In the genomic region with DNA sequence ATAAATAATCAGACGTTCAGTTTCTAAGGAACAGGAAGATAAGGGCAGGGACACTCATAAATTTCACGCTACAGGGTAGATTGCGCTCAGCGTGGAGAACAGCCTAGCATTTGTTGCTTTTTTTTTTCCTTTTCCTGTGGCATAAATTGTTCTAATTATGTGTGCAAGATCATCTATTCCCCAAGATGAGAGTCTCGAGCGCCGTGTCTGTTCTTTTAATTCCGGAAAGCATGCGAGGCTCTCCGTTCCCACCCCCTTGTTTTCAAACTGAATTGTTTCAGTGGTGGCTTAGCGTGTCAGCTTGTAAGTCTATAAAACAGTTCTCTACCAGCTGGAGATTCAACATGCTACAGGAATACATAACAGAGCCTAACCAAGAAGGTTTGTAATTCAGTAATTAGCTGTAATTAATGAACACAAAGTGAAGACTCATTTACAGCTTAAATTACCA, we compare ENCODE assay signal across 14 mouse cellular contexts.
DNase-seq lines count a peak whose midpoint lies in the region; ATAC-seq lines count a peak whose summit lies in the region.
"Had no signal": no experiment of that assay in that cellular context is flagged by ENCODE, and none has a peak within 500 bp of the region (broad histone marks: within the 10 kb centered on the region; RNA-seq: fewer than 3 reads in every experiment).

No protein-coding gene starts in this region.

- ATAC-seq in hindbrain, embryonic 13.5 days (ENCODE audit: low FRiP score) = peak; percentile 57; the same call in 1 of the 2 replicates
- ATAC-seq in hindbrain, embryonic 11.5 days (ENCODE audit: low FRiP score) = no peak
- no peak for ATAC-seq in kidney, embryonic 16.5 days (ENCODE audit: low FRiP score, low TSS enrichment)
- ATAC-seq in neural tube, embryonic 15.5 days (ENCODE audit: low FRiP score) = peak; percentile 70
- no peak for ATAC-seq in megakaryocyte, adult 5-6 weeks (ENCODE audit: poor library complexity, severe bottlenecking)
- no peak for ATAC-seq in heart, embryonic 11.5 days (replicated peaks; ENCODE audit: insufficient number of reproducible peaks, low FRiP score, low TSS enrichment)

- H3K27ac ChIP-seq in hindbrain, embryonic 13.5 days = peak overlapping the region; percentile 81
- no peak overlapping the region for H3K27ac ChIP-seq in hindbrain, embryonic 11.5 days (ENCODE audit: low read depth, low read length)
- peak overlapping the region; percentile 69; the same call in 1 of the 2 replicates for H3K27ac ChIP-seq in kidney, embryonic 16.5 days (ENCODE audit: low read length)
- H3K27ac ChIP-seq in neural tube, embryonic 15.5 days (replicated peaks) = peak overlapping the region; percentile 45
- H3K27ac ChIP-seq in heart, embryonic 11.5 days (ENCODE audit: low read depth, low read length) = no peak overlapping the region
- H3K27ac ChIP-seq: layer of hippocampus, adult 2 months; limb, embryonic 10.5 days had no signal

- peaks cover 3% of the 10 kb centered on the region; the same call in 1 of the 2 replicates for H3K27me3 ChIP-seq in hindbrain, embryonic 13.5 days
- H3K27me3 ChIP-seq in hindbrain, embryonic 11.5 days (ENCODE audit: control insufficient read depth, insufficient read depth, low read length) = no peaks in the 10 kb centered on the region
- no peaks in the 10 kb centered on the region for H3K27me3 ChIP-seq in kidney, embryonic 16.5 days (ENCODE audit: insufficient read depth, low read length)
- H3K27me3 ChIP-seq in neural tube, embryonic 15.5 days (replicated peaks) = no peaks in the 10 kb centered on the region
- H3K27me3 ChIP-seq in heart, embryonic 11.5 days (ENCODE audit: control insufficient read depth, insufficient read depth, low read length) = no peaks in the 10 kb centered on the region

- no peak for DNase-seq in hindbrain, embryonic 11.5 days (ENCODE audit: low spot score)
- peak; percentile 38 for DNase-seq in ovary, adult 18-20 months (ENCODE audit: low spot score)
- DNase-seq in ovary, postnatal 10 days (ENCODE audit: low spot score) = no peak
- DNase-seq: adrenal gland, adult 8-10 months; cerebellum, adult 11 months; embryo, embryonic 11 days; heart, postnatal 36 days had no signal

- peaks cover 35% of the 10 kb centered on the region for H3K4me1 ChIP-seq in hindbrain, embryonic 13.5 days (replicated peaks)
- no peaks in the 10 kb centered on the region for H3K4me1 ChIP-seq in hindbrain, embryonic 11.5 days (replicated peaks; ENCODE audit: control insufficient read depth, insufficient read depth, low read length)
- peaks cover 44% of the 10 kb centered on the region for H3K4me1 ChIP-seq in kidney, embryonic 16.5 days (ENCODE audit: insufficient read depth, low read length)
- H3K4me1 ChIP-seq in neural tube, embryonic 15.5 days = peaks cover 34% of the 10 kb centered on the region
- H3K4me1 ChIP-seq in heart, embryonic 11.5 days (ENCODE audit: control insufficient read depth, insufficient read depth, low read length) = no peaks in the 10 kb centered on the region

- no peaks in the 10 kb centered on the region for H3K36me3 ChIP-seq in hindbrain, embryonic 13.5 days
- H3K36me3 ChIP-seq in hindbrain, embryonic 11.5 days (ENCODE audit: control insufficient read depth, insufficient read depth, low read length) = no peaks in the 10 kb centered on the region
- H3K36me3 ChIP-seq in kidney, embryonic 16.5 days (ENCODE audit: insufficient read depth, low read length) = no peaks in the 10 kb centered on the region
- H3K36me3 ChIP-seq in neural tube, embryonic 15.5 days = no peaks in the 10 kb centered on the region
- no peaks in the 10 kb centered on the region for H3K36me3 ChIP-seq in heart, embryonic 11.5 days (ENCODE audit: control insufficient read depth, insufficient read depth, low read length)
- H3K36me3 ChIP-seq: limb, embryonic 10.5 days had no signal

- H3K9ac ChIP-seq in hindbrain, embryonic 13.5 days = no peak overlapping the region
- H3K9ac ChIP-seq in hindbrain, embryonic 11.5 days (ENCODE audit: low read depth, low read length) = no peak overlapping the region
- no peak overlapping the region for H3K9ac ChIP-seq in kidney, embryonic 16.5 days (replicated peaks; ENCODE audit: low read length)
- no peak overlapping the region for H3K9ac ChIP-seq in neural tube, embryonic 15.5 days (replicated peaks)
- no peak overlapping the region for H3K9ac ChIP-seq in heart, embryonic 11.5 days (ENCODE audit: low read depth, low read length)

- no peak overlapping the region for H3K4me3 ChIP-seq in hindbrain, embryonic 13.5 days
- H3K4me3 ChIP-seq in hindbrain, embryonic 11.5 days (ENCODE audit: low read depth, low read length) = no peak overlapping the region
- H3K4me3 ChIP-seq in kidney, embryonic 16.5 days (ENCODE audit: low read length) = no peak overlapping the region
- no peak overlapping the region for H3K4me3 ChIP-seq in neural tube, embryonic 15.5 days (replicated peaks)
- no peak overlapping the region for H3K4me3 ChIP-seq in heart, embryonic 11.5 days (ENCODE audit: low read depth, low read length)
- H3K4me3 ChIP-seq: layer of hippocampus, adult 2 months; limb, embryonic 10.5 days had no signal

- 36% methylated on average over 11 of the region's 11 CpGs for WGBS in hindbrain, embryonic 13.5 days
- WGBS in hindbrain, embryonic 11.5 days = 78% methylated on average over 11 of the region's 11 CpGs
- 19% methylated on average over 11 of the region's 11 CpGs for WGBS in kidney, embryonic 16.5 days
- WGBS in neural tube, embryonic 15.5 days = 15% methylated on average over 11 of the region's 11 CpGs
- 79% methylated on average over 11 of the region's 11 CpGs for whole genome bisulfite sequencing in heart, embryonic 11.5 days (ENCODE audit: insufficient replicate concordance)

- peak overlapping the region; percentile 36; the same call in 1 of the 2 replicates for H3K4me2 ChIP-seq in hindbrain, embryonic 13.5 days
- no peak overlapping the region for H3K4me2 ChIP-seq in hindbrain, embryonic 11.5 days (replicated peaks; ENCODE audit: low read depth, low read length)
- H3K4me2 ChIP-seq in kidney, embryonic 16.5 days (replicated peaks; ENCODE audit: low read depth, low read length) = peak overlapping the region; percentile 4; the same call in 1 of the 2 replicates
- peak overlapping the region; percentile 46 for H3K4me2 ChIP-seq in neural tube, embryonic 15.5 days
- H3K4me2 ChIP-seq in heart, embryonic 11.5 days = no peak overlapping the region

- no peaks in the 10 kb centered on the region for H3K9me3 ChIP-seq in hindbrain, embryonic 13.5 days
- no peaks in the 10 kb centered on the region for H3K9me3 ChIP-seq in hindbrain, embryonic 11.5 days (ENCODE audit: control insufficient read depth, low read length)
- H3K9me3 ChIP-seq in kidney, embryonic 16.5 days (ENCODE audit: low read length) = no peaks in the 10 kb centered on the region
- no peaks in the 10 kb centered on the region for H3K9me3 ChIP-seq in neural tube, embryonic 15.5 days (replicated peaks)
- no peaks in the 10 kb centered on the region for H3K9me3 ChIP-seq in heart, embryonic 11.5 days (replicated peaks; ENCODE audit: control insufficient read depth, low read length)
- H3K9me3 ChIP-seq: limb, embryonic 10.5 days had no signal

Comparison
In these comparisons a context has a peak if more than half of its experiments do, and no peak if none do; other contexts are left out.
1. ATAC-seq: peak in hindbrain, embryonic 13.5 days (single experiment) and neural tube, embryonic 15.5 days (single experiment); none in hindbrain, embryonic 11.5 days (single experiment), kidney, embryonic 16.5 days (single experiment), megakaryocyte, adult 5-6 weeks (single experiment) and heart, embryonic 11.5 days (single experiment).
2. H3K27ac ChIP-seq: peak in hindbrain, embryonic 13.5 days (single experiment), kidney, embryonic 16.5 days (single experiment) and neural tube, embryonic 15.5 days (single experiment); none in hindbrain, embryonic 11.5 days (single experiment) and heart, embryonic 11.5 days (single experiment).
3. H3K4me2 ChIP-seq: peak in hindbrain, embryonic 13.5 days (single experiment), kidney, embryonic 16.5 days (single experiment) and neural tube, embryonic 15.5 days (single experiment); none in hindbrain, embryonic 11.5 days (single experiment) and heart, embryonic 11.5 days (single experiment).